Mouse (Mus musculus) megakaryocyte, embryonic 14.5 days (primary cell): ENCODE results near the gene Snx3.

Source experiments
- FLI1 ChIP-seq: IDR thresholded peaks from 2 replicates; pipeline ENCODE4 v1.6.1; 2012; ENCODE audit warnings: low read length, inconsistent platforms, mixed read lengths
- GATA1 ChIP-seq: IDR thresholded peaks from 3 replicates; pipeline ENCODE4 v1.6.1; 2012; ENCODE audit warnings: mixed read lengths, low read length, inconsistent platforms, borderline replicate concordance

- TF ChIP-seq GATA1 = no peak
- no peak for TF ChIP-seq FLI1
Observed at GRCm38 (mm10) chr10:42491158-42491557, 10.7 kb upstream of the Snx3 start.
